Mouse (Mus musculus) megakaryocyte-erythroid progenitor cell, adult 5-6 weeks (primary cell): Measurements from ENCODE around the gene Ints7. TPM values are rescaled to one million over a fixed set of nuclear protein-coding genes. Genes with fewer than 3 reads are reported as not detected.
A peak's percentile ranks its signal among the peaks of the same experiment; 100 is the strongest.

ENCODE experiments used
- ATAC-seq: replicated peaks from 2 replicates; pipeline ENCODE4 v1.8.0; 2016; ENCODE audit warnings: mild to moderate bottlenecking, inconsistent platforms; ENCODE audit not compliant: severe bottlenecking, poor library complexity, low FRiP score, low TSS enrichment
- total RNA-seq, 2 experiments: library from RNA; stranded (forward) in 1 of 2; stranded (reverse) in 1 of 2; fragments of 200-1000, 215-1000 nt in 1 of 2; fragments of >200 nt in 1 of 2; fragmentation: Nextera tagmentation in 1 of 2; gene quantifications; 2 replicates each; pipeline ENCODE4 v1.2.3; 2014 to 2017

Ints7 gene
- total RNA-seq (2014; fragmentation: Nextera tagmentation) (74.9 and 91.0 TPM in 2 replicates), total RNA-seq (2017) (78.2 and 79.8 TPM in 2 replicates)

- peak; percentile 89 for ATAC-seq
Observed at GRCm38 (mm10) chr1:191575458-191576247, at the start of gene Ints7, which contains the start of gene Dtl. Ints7 (plus strand) TSS chr1:191575636. Dtl (minus strand) TSS chr1:191575544.

GRCm38 (mm10) chr1:191527089-191527488, 48.3 kb upstream of the Ints7 start:
- ATAC-seq, result peak; percentile 60

- ATAC-seq, result peak; percentile 53; the same call in 1 of the 2 replicates
Observed at GRCm38 (mm10) chr1:191527921-191528612, 47.4 kb upstream of the Ints7 start.

- ATAC-seq, result no peak
Observed at GRCm38 (mm10) chr1:191529406-191529805, 46.0 kb upstream of the Ints7 start.

GRCm38 (mm10) chr1:191531023-191531422, 44.4 kb upstream of the Ints7 start:
- ATAC-seq, result no peak

- ATAC-seq, result no peak
Observed at GRCm38 (mm10) chr1:191534896-191535295, 40.5 kb upstream of the Ints7 start.

GRCm38 (mm10) chr1:191540300-191540699, 35.1 kb upstream of the Ints7 start:
- no peak for ATAC-seq

GRCm38 (mm10) chr1:191541014-191541413, 34.4 kb upstream of the Ints7 start:
- no peak for ATAC-seq

GRCm38 (mm10) chr1:191541619-191542018, 33.8 kb upstream of the Ints7 start:
- ATAC-seq, result no peak

- ATAC-seq, result peak; percentile 62
Observed at GRCm38 (mm10) chr1:191543747-191544146, 31.7 kb upstream of the Ints7 start.

- ATAC-seq, result no peak
Observed at GRCm38 (mm10) chr1:191550786-191551185, 24.6 kb upstream of the Ints7 start.

GRCm38 (mm10) chr1:191557109-191557508, 18.3 kb upstream of the Ints7 start:
- ATAC-seq, result no peak

GRCm38 (mm10) chr1:191559779-191560178, 15.7 kb upstream of the Ints7 start:
- ATAC-seq, result no peak

GRCm38 (mm10) chr1:191562823-191563365, 12.5 kb upstream of the Ints7 start:
- ATAC-seq, result peak; percentile 44

- ATAC-seq, result no peak
Observed at GRCm38 (mm10) chr1:191567859-191568258, 7.6 kb upstream of the Ints7 start.

- no peak for ATAC-seq
Observed at GRCm38 (mm10) chr1:191569625-191570024, 5.8 kb upstream of the Ints7 start.

- no peak for ATAC-seq
Observed at GRCm38 (mm10) chr1:191570415-191570814, 5.0 kb upstream of the Ints7 start.

GRCm38 (mm10) chr1:191573906-191574639, 1.4 kb upstream of the Ints7 start:
- ATAC-seq, result peak; percentile 22

GRCm38 (mm10) chr1:191574871-191575457, 472 bp upstream of the Ints7 start:
- peak; percentile 44 for ATAC-seq
